Mouse (Mus musculus) erythroblast, embryonic 14.5 days (primary cell): ENCODE measurements around the gene Got2.

Experiments
- GATA1 ChIP-seq: IDR thresholded peaks from 2 replicates; pipeline ENCODE4 v1.6.1; 2012; ENCODE audit warnings: low read length, inconsistent platforms, mixed read lengths
- TAL1 ChIP-seq: IDR thresholded peaks from 3 replicates; pipeline ENCODE4 v1.6.1; 2012; ENCODE audit warnings: low read length, inconsistent platforms, mixed read lengths

- TF ChIP-seq TAL1 = no peak
- no peak for TF ChIP-seq GATA1
Measured at GRCm38 (mm10) chr8:95817597-95817996, 70.8 kb downstream of the Got2 start.
